Mouse (Mus musculus): Measurements from ENCODE around the gene Tert. TPM values are rescaled to one million over a fixed set of nuclear protein-coding genes. Genes with fewer than 3 reads are reported as not detected.

Tert gene
- total and polyA plus RNA-seq, 3 experiments: 3.8 to 9.8 (median 9.3) TPM

GRCm38 (mm10) chr13:73685502-73685901, 58.8 kb downstream of the Tert start:
- Histone ChIP-seq H3K4me2 (ENCODE audit: insufficient read depth, low read depth, poor library complexity, severe bottlenecking) (no peak overlapping the region), H3K9me3 (replicated peaks; ENCODE audit: low read length) (no peaks in the 10 kb centered on the region), H3K9ac (ENCODE audit: insufficient read depth, low read depth) (no peak overlapping the region), H3K27ac (ENCODE audit: insufficient read depth, low read depth) (no peak overlapping the region), H3K4me3 (replicated peaks in 1 of 3; ENCODE audit: low read depth in 2 of 3, low read length in 2 of 3, poor library complexity in 1 of 3) (no peak overlapping the region), H3K36me3 (replicated peaks in 1 of 2; ENCODE audit: control insufficient read depth in 1 of 2, insufficient read depth in 1 of 2, low read length in 1 of 2) (no peaks in the 10 kb centered on the region), H3K27me3 (replicated peaks) (no peaks in the 10 kb centered on the region), H3K79me2 (replicated peaks; ENCODE audit: control insufficient read depth, extremely low read depth, insufficient read depth, poor library complexity, severe bottlenecking) (no peaks in the 10 kb centered on the region), H3K4me1 (ENCODE audit: control insufficient read depth in 1 of 2, insufficient read depth in 2 of 2) (peaks cover 2 to 15% of the 10 kb centered on the region in 2 experiments; a peak in 3 of 4 replicates)
- dilution Hi-C loops (cut with MboI; ENCODE audit: extremely low pct_ligation_motif_present, extremely low pct_unique_long_range_greater_than_20kb, low sequenced_read_pairs) (no loop called here), in situ Hi-C loops (cut with MboI; ENCODE audit: low pct_ligation_motif_present, low pct_unique_long_range_greater_than_20kb, low sequenced_read_pairs) (no loop called here)
- TF ChIP-seq SIN3A (IDR thresholded peaks at IDR 0.05; ENCODE audit: low read length): no peak
- no peak for TF ChIP-seq TBP (conservative IDR thresholded peaks at IDR 0.05; ENCODE audit: low read depth, low read length)
- TF ChIP-seq USF1 (IDR thresholded peaks at IDR 0.05; ENCODE audit: low read depth, low read length): no peak
- TF ChIP-seq CHD1 (IDR thresholded peaks at IDR 0.05; ENCODE audit: low read depth, low read length): no peak
- no peak for TF ChIP-seq ZC3H11A (IDR thresholded peaks at IDR 0.05; ENCODE audit: low read depth, low read length)
- no peak for TF ChIP-seq ELF1 (IDR thresholded peaks at IDR 0.05; ENCODE audit: low read depth, low read length)
- no peak for TF ChIP-seq MAX (IDR thresholded peaks at IDR 0.05; ENCODE audit: low read length)
- TF ChIP-seq IRF4 (IDR thresholded peaks at IDR 0.05; ENCODE audit: low read depth, low read length): no peak
- DNase-seq (ENCODE audit: extremely low read depth): no peak

DNA sequence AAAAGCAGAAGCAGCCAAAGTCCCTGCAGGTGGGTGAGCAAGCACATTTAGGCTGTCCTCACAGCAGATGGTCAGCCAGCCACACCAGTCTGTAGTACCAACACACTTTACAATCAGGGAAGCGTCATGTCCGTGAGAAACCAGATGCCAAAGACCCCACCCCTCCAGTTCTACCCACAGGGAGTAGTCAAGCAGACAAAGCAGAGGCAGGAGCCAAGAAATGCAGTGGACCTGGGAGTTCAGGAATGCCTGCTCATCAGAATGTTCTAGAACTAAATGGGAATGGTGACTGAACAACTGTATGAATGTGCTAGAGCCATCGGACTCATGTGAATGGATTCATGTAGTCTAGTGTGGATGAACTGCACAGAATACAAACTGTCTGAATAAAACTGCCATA, 60.9 kb downstream of the Tert start:
- H3K4me1 ChIP-seq (ENCODE audit: control insufficient read depth in 1 of 2, insufficient read depth in 2 of 2): peaks cover 2 to 15% of the 10 kb centered on the region in 2 experiments
- no peak for DNase-seq (ENCODE audit: extremely low read depth)
- H3K79me2 ChIP-seq (replicated peaks; ENCODE audit: control insufficient read depth, extremely low read depth, insufficient read depth, poor library complexity, severe bottlenecking): no peaks in the 10 kb centered on the region
- dilution Hi-C loops (cut with MboI; ENCODE audit: extremely low pct_ligation_motif_present, extremely low pct_unique_long_range_greater_than_20kb, low sequenced_read_pairs): no loop called here
- no peak overlapping the region for H3K4me3 ChIP-seq (replicated peaks in 1 of 3; ENCODE audit: low read depth in 2 of 3, low read length in 2 of 3, poor library complexity in 1 of 3)
- no peak overlapping the region for H3K9ac ChIP-seq (ENCODE audit: insufficient read depth, low read depth)
- no peak for TF ChIP-seq RCOR1 (conservative IDR thresholded peaks at IDR 0.05; ENCODE audit: low read depth, low read length)
- H3K27ac ChIP-seq (ENCODE audit: insufficient read depth, low read depth): no peak overlapping the region
- H3K36me3 ChIP-seq (replicated peaks in 1 of 2; ENCODE audit: control insufficient read depth in 1 of 2, insufficient read depth in 1 of 2, low read length in 1 of 2): no peaks in the 10 kb centered on the region
- H3K27me3 ChIP-seq (replicated peaks): no peaks in the 10 kb centered on the region
- H3K9me3 ChIP-seq (replicated peaks; ENCODE audit: low read length): no peaks in the 10 kb centered on the region
- H3K4me2 ChIP-seq (ENCODE audit: insufficient read depth, low read depth, poor library complexity, severe bottlenecking): no peak overlapping the region
- in situ Hi-C loops (cut with MboI; ENCODE audit: low pct_ligation_motif_present, low pct_unique_long_range_greater_than_20kb, low sequenced_read_pairs): no loop called here

GRCm38 (mm10) chr13:73688934-73689333, 62.2 kb downstream of the Tert start:
- Histone ChIP-seq H3K36me3 (replicated peaks in 1 of 2; ENCODE audit: control insufficient read depth in 1 of 2, insufficient read depth in 1 of 2, low read length in 1 of 2) (no peaks in the 10 kb centered on the region), H3K27ac (ENCODE audit: insufficient read depth, low read depth) (no peak overlapping the region), H3K4me1 (ENCODE audit: control insufficient read depth in 1 of 2, insufficient read depth in 2 of 2) (peaks cover 2 to 15% of the 10 kb centered on the region in 2 experiments), H3K27me3 (replicated peaks) (no peaks in the 10 kb centered on the region), H3K4me2 (ENCODE audit: insufficient read depth, low read depth, poor library complexity, severe bottlenecking) (no peak overlapping the region), H3K9me3 (replicated peaks; ENCODE audit: low read length) (no peaks in the 10 kb centered on the region), H3K4me3 (replicated peaks in 1 of 3; ENCODE audit: low read depth in 2 of 3, low read length in 2 of 3, poor library complexity in 1 of 3) (no peak overlapping the region), H3K79me2 (replicated peaks; ENCODE audit: control insufficient read depth, extremely low read depth, insufficient read depth, poor library complexity, severe bottlenecking) (no peaks in the 10 kb centered on the region), H3K9ac (ENCODE audit: insufficient read depth, low read depth) (no peak overlapping the region)
- dilution Hi-C loops (cut with MboI; ENCODE audit: extremely low pct_ligation_motif_present, extremely low pct_unique_long_range_greater_than_20kb, low sequenced_read_pairs) (no loop called here), in situ Hi-C loops (cut with MboI; ENCODE audit: low pct_ligation_motif_present, low pct_unique_long_range_greater_than_20kb, low sequenced_read_pairs) (no loop called here)
- no peak for DNase-seq (ENCODE audit: extremely low read depth)
- TF ChIP-seq MXI1 (IDR thresholded peaks at IDR 0.05; ENCODE audit: low read depth, low read length): peak; percentile 58; the same call in 1 of the 2 replicates
- TF ChIP-seq POLR2AphosphoS2 (IDR thresholded peaks at IDR 0.05; ENCODE audit: low read depth, low read length): no peak
- TF ChIP-seq HCFC1 (IDR thresholded peaks at IDR 0.05; ENCODE audit: low read depth, low read length): no peak
- no peak for TF ChIP-seq CHD2 (IDR thresholded peaks at IDR 0.05; ENCODE audit: low read length)
- no peak for TF ChIP-seq ELF1 (IDR thresholded peaks at IDR 0.05; ENCODE audit: low read depth, low read length)
- peak; percentile 75 for TF ChIP-seq BHLHE40 (IDR thresholded peaks at IDR 0.05; ENCODE audit: low read depth, low read length)
- no peak for TF ChIP-seq MAFK (IDR thresholded peaks at IDR 0.05; ENCODE audit: insufficient replicate concordance, low read length)
- TF ChIP-seq GABPA (IDR thresholded peaks at IDR 0.05; ENCODE audit: insufficient replicate concordance, low read depth, low read length): no peak
- no peak for TF ChIP-seq NRF1 (IDR thresholded peaks at IDR 0.05; ENCODE audit: low read depth, low read length)
- TF ChIP-seq TBP (conservative IDR thresholded peaks at IDR 0.05; ENCODE audit: low read depth, low read length): no peak
- no peak for TF ChIP-seq CHD1 (IDR thresholded peaks at IDR 0.05; ENCODE audit: low read depth, low read length)
- no peak for TF ChIP-seq JUN (IDR thresholded peaks at IDR 0.05; ENCODE audit: insufficient read depth, low read depth, low read length)
- TF ChIP-seq USF2 (conservative IDR thresholded peaks at IDR 0.05; ENCODE audit: low read depth, low read length): no peak
- TF ChIP-seq ETS1 (conservative IDR thresholded peaks at IDR 0.05; ENCODE audit: low read depth, low read length): no peak
- no peak for TF ChIP-seq MEF2A (IDR thresholded peaks at IDR 0.05; ENCODE audit: borderline replicate concordance, low read depth, low read length)
- TF ChIP-seq E2F4 (IDR thresholded peaks at IDR 0.05; ENCODE audit: insufficient replicate concordance, low read depth, low read length): no peak
- no peak for TF ChIP-seq RAD21 (IDR thresholded peaks at IDR 0.05; ENCODE audit: low read depth, low read length)
- TF ChIP-seq SMC3 (IDR thresholded peaks at IDR 0.05; ENCODE audit: low read depth, low read length): no peak
- TF ChIP-seq KAT2A (IDR thresholded peaks at IDR 0.05; ENCODE audit: insufficient replicate concordance, low read length): no peak
- TF ChIP-seq ZMIZ1 (IDR thresholded peaks at IDR 0.05; ENCODE audit: low read depth, low read length): no peak
